Mouse (Mus musculus): ENCODE results near the gene Vmp1. TPM values are rescaled to one million over a fixed set of nuclear protein-coding genes. Genes with fewer than 3 reads are reported as not detected.

Gene Vmp1
- total RNA-seq, 1 experiment from 2014 or later, result 134 TPM

GRCm38 (mm10) chr11:86588583-86589298, 94.9 kb downstream of the Vmp1 start:
- no peak for ATAC-seq (replicated peaks; ENCODE audit: low read depth, poor library complexity, severe bottlenecking)

GRCm38 (mm10) chr11:86587830-86588229, 95.8 kb downstream of the Vmp1 start:
- ATAC-seq (replicated peaks; ENCODE audit: low read depth, poor library complexity, severe bottlenecking), result no peak

- ATAC-seq (replicated peaks; ENCODE audit: low read depth, poor library complexity, severe bottlenecking), result peak; percentile 71
These were observed 96.5 kb downstream of the Vmp1 start for GRCm38 (mm10) chr11:86586868-86587792.

GRCm38 (mm10) chr11:86586177-86586867, 97.3 kb downstream of the Vmp1 start:
- ATAC-seq (replicated peaks; ENCODE audit: low read depth, poor library complexity, severe bottlenecking), result peak; percentile 12

GRCm38 (mm10) chr11:86585598-86585984, 98.0 kb downstream of the Vmp1 start:
- no peak for ATAC-seq (replicated peaks; ENCODE audit: low read depth, poor library complexity, severe bottlenecking)

GRCm38 (mm10) chr11:86584898-86585597, 98.6 kb downstream of the Vmp1 start:
- no peak for ATAC-seq (replicated peaks; ENCODE audit: low read depth, poor library complexity, severe bottlenecking)

- no peak for ATAC-seq (replicated peaks; ENCODE audit: low read depth, poor library complexity, severe bottlenecking)
These were observed 99.4 kb downstream of the Vmp1 start for GRCm38 (mm10) chr11:86583990-86584897.

- ATAC-seq (replicated peaks; ENCODE audit: low read depth, poor library complexity, severe bottlenecking), result no peak
These were observed 100.3 kb downstream of the Vmp1 start for GRCm38 (mm10) chr11:86583313-86583825.

- ATAC-seq (replicated peaks; ENCODE audit: low read depth, poor library complexity, severe bottlenecking), result no peak
These were observed 100.9 kb downstream of the Vmp1 start for GRCm38 (mm10) chr11:86582543-86583260.

GRCm38 (mm10) chr11:86581943-86582542, 101.6 kb downstream of the Vmp1 start:
- no peak for ATAC-seq (replicated peaks; ENCODE audit: low read depth, poor library complexity, severe bottlenecking)

- ATAC-seq (replicated peaks; ENCODE audit: low read depth, poor library complexity, severe bottlenecking), result peak; percentile 54
These were observed 102.3 kb downstream of the Vmp1 start for GRCm38 (mm10) chr11:86581250-86581753.

GRCm38 (mm10) chr11:86580319-86581113, 103.1 kb downstream of the Vmp1 start:
- ATAC-seq (replicated peaks; ENCODE audit: low read depth, poor library complexity, severe bottlenecking), result no peak

GRCm38 (mm10) chr11:86579731-86580318, 103.8 kb downstream of the Vmp1 start:
- ATAC-seq (replicated peaks; ENCODE audit: low read depth, poor library complexity, severe bottlenecking), result no peak

- ATAC-seq (replicated peaks; ENCODE audit: low read depth, poor library complexity, severe bottlenecking), result 0 out of 2 replicates have a peak, but pooled peaks have one; percentile 4
These were observed 104.6 kb downstream of the Vmp1 start for GRCm38 (mm10) chr11:86578809-86579730.

GRCm38 (mm10) chr11:86578106-86578808, 105.4 kb downstream of the Vmp1 start:
- ATAC-seq (replicated peaks; ENCODE audit: low read depth, poor library complexity, severe bottlenecking), result no peak

Measured in common myeloid progenitor, adult 5-6 weeks (primary cell).